Mouse (Mus musculus) cerebellum, postnatal 14 days (tissue): ENCODE measurements around the gene Dnase2a.
A peak's percentile ranks its signal among the peaks of the same experiment; 100 is the strongest.
"Not testable (repeated sequence)": the region's sequence is repeated elsewhere in the genome, so short reads cannot be mapped to it uniquely, and the experiment has no call there.

Source experiments
- DNase-seq, 2 experiments: peaks; one replicate each; pipeline ENCODE4 v3.0.0; 2021; ENCODE audit warnings: mixed read lengths in 2 of 2

Gene Dnase2a

DNA sequence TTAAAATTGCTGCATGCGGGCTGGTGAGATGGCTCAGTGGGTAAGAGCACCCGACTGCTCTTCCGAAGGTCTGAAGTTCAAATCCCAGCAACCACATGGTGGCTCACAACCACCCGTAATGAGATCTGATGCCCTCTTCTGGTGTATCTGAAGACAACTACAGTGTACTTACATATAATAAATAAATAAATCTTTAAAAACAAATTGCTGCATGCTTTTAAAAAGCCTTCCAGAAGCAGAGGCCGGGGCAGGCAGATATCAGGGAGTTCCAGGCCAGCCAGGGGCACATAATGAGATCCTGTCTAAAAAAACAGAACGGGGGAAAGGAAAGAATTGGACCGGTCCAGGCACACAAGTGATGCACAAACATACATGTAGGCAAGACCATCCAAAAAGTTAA lies 381 bp upstream of the Dnase2a start:
- DNase-seq = not testable (repeated sequence)

DNA sequence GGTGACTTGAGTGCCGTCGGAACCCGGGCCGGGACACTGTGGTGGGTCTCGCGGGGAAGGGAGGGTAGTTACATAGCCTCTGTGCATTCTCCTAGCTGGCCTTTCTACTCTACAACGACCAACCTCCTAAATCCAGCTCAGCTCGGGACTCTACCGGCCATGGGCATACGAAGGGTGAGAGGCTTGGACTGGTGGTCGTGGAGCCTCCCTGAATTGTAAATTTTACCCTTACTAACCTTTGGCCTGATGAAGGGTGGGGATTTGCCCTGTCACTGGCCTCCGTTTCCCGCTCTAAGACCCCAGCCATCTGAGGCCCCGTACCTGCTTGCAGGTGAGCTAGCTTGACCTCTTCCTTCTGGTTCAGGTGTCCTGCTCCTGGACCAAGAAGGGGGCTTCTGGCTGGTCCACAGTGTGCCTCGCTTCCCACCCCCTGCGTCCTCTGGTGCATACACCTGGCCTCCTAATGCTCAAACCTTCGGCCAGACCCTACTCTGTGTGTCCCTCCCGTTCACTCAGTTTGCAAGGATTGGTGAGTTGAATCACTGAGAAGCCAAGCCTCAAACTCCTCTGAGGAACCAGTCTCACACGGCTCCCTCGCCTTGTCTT lies 905 bp downstream of the Dnase2a start:
- DNase-seq = no peak

DNA sequence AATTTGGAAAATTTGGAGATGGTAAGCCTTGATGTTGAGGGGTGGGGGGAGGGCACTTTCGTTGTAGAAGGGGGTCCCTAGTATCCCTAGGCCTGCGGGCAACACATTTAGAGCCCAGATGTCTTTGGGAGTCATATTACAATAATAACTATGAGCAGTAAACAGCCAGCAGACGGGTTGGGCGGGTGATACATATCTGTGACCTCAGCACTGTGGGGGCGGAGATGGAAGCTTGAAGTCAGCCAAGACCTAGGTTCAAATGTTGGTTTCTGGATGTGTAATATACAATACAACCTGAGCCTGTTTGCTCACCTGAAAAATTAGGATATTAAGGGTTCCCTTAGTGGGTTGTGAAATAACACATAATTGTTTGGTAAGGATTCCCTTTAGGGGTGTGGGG lies 1.6 kb downstream of the Dnase2a start:
- no peak for DNase-seq

DNA sequence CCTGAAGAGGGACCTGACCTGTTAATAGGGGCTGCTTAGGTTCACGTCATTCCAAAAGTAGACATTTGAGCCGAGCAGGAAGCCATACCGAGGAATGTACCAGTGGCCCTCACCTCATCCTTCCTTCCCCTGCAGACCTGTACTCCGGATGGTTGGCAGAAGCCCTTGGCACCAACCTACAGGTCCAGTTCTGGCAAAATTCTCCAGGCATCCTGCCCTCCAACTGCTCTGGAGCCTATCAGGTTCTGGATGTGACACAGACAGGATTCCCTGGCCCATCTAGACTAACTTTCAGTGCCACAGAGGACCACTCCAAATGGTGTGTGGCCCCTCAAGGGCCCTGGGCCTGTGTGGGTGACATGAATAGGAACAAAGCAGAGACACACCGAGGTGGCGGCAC lies 2.2 kb downstream of the Dnase2a start:
- peak; percentile 64 to 70 for DNase-seq

DNA sequence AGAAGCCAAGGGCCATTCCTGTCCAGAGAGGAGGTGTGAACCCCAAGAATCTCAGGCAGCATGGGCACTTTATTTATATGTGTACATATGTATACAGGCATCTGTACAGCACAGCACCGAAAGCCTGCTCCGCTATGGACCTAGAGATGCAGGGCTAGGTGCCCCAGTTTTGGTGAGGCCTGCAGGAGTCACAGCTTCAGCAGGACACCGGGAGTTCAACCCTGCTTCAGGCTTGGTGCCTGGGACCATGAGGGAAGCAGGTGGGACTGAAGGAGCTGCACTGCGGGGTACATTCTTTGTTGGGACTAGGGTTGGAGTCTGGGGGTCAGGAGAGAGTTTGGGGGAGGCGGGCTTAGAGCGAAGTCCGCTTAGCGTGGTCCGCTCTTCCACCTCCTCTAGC lies 3.5 kb downstream of the Dnase2a start:
- DNase-seq = no peak

DNA sequence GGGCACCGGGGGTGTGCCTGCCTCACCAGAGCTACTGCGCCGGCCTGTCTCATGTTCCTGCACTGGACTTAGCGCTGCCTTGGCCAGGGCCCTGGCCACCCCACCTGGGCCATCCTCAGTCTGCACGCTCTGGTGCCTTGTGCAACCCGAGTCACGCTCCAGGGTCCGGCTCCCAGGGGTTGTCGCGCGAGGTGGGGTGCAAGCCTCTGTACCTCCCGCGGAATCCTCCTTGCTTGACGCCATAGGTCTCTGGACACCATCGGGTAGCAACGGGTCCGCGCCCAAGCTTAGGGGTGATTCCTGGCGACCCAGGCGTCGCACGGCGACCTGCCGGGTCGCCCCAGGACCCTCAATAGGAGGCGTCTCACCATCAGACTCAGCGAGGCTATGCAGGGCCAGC lies 4.0 kb downstream of the Dnase2a start:
- no peak for DNase-seq

DNA sequence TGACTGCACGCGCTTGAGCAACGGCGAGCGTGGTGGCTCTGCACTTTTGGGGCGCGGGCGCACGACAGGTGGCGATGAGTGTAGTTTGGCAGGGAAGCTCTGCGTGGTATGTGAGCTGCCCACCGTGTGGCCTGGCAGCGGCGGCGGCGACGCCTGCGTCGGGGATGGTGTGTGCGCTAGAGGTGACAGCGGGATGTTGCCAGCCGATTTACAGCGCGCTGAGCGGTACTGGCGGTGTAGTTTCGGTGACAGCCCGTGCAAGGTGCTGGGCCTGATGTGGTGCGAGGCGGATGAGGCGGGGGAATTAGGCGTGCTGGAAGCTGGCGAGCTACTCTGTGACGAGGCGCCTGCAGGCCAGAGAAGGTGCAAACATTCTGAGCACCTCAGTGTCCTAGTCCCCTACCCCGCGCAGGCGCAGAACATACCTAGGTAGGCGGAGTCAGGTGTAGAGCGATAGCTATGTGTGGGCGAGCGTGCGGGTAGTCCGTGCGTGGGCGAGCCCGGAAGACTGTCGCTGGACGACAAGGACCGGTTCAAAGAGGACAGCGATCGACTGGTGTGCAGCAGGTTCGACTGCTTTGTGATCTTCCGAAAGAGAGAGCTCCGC lies 4.6 kb downstream of the Dnase2a start:
- DNase-seq = peak; percentile 86 to 88

DNA sequence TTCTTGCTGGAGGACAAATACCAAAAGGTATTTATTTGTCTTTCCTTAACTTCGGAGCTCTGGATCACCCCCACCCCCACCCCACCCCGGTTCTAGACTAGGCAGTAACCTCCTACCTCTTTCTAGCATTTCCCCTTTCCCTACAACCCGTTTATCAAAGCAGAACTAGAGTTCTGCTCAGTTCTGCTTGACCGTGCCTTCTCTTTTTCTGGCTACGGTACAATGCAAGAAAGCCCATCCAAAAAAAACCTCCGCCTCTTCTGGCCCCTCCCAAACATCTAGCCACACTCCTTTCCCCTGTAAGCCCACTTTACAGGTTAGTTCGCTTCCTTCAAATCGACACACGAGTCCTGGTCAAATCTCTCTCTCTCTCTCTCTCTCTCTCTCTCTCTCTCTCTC lies 5.1 kb downstream of the Dnase2a start:
- no peak for DNase-seq

DNA sequence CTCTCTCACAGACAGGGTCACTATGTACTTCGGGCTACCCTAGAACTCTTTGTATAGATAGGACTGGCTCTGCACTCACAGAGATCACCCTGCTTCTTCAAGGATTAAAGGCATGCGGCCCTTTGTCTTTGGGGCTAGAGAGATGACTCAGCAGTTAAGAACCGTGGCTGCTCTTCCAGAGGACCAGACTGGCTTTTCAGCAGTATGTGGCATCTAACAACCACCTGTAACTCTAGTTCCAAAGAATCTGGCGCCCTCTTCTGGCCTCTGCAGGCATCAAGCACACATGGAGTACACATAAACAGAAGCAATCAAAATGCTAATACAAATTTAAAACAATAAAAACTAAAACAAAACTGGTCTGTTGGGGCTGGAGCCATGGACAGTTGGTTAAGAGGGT lies 5.6 kb downstream of the Dnase2a start:
- DNase-seq = peak; percentile 60 to 84

DNA sequence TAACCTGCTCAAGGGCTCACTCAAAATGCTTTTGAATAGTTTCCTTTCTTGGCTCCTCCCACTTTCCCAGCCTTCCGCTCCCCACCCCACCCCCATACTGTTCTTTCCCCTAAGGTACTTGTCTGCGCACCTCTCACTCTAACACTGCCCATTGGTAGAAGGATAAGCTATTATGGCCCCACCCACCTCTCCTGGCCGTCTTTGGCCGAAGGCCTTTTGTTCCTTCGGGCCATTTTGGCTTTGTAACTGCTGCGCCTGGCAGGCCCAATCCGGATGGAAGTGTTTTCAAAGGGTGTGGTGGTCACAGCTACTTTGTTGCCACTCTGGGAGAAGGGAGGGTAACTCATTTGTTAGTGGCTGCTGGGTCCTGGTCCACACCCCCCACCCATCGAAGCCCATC lies 6.9 kb downstream of the Dnase2a start:
- DNase-seq = no peak

DNA sequence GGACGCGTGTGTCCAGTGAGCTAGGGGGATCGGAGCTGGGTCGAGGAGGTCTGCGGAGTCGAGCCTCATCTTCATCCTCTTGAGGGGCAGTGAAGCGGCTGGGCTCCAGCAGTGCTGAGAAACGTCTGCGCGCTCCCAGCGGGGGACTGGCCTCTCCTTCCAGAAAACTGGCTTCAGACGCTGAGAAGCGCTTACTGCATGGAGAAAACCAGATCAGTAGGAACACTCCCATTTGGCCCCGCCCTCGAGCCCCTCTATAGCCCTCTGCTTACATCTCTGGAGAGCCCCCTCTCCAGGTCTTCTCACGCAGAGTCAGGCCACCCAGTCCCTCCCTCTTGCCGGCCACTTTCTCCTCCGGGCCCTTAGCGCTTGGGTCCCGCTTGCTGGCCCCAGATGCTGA lies 9.4 kb downstream of the Dnase2a start:
- DNase-seq = no peak

DNA sequence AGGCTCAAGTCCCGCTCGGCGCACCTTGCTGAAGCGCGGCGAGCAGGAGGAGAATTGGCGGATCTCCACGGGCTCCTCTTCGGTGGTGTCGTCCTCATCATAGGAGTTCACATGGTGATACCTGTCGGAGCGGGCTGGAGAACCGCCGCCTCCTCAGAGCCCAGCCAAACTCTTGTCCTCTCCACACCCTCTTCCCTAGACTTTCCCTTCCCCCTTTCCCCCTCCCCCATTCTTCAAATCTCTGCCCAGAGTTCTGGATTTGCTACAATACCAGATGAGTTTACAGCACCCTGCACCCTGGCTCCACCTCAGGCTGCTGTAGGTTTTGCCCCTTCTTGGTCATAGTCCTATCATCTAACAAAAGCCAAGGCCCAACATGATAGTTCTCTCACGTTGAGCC lies 10.3 kb downstream of the Dnase2a start:
- DNase-seq = no peak

DNA sequence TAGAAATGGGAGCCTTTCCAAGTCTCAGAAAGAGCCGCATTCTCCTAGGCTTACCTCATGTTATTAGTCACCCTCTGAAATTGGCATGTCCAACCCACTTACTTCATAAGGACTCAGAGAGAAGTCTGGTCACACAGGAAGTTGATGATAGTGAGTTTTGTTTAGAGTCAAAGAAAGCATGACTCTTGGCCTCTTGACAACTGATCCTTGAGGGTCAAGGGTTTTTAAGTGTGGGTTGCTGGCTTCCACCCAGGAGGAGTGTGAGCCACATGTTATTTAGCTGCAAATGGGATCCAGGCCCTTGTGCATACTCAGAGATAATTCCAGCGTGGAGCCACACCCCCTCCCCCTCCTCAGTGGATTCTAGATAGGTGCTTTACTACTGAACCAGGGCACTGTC lies 13.2 kb downstream of the Dnase2a start:
- no peak for DNase-seq

DNA sequence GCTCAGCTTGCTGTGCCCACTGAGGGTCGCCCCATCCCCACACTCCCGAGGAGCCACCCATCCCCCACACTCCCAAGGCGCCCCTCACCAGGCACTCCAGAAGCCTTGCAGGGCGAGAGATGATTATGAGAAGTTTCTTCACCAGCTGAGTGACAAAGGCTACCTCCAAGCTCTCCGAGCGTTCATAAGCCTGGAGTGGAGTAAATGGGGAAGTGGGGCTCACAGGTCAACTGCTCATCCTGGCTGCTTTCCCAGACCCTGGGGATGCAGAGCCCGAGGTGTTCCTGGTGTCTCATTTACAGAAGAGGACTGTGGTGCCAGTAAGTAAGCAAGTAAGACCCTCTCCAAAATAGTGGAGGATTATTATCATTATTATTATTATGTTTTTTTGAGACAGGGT lies 17.2 kb downstream of the Dnase2a start:
- no peak for DNase-seq

DNA sequence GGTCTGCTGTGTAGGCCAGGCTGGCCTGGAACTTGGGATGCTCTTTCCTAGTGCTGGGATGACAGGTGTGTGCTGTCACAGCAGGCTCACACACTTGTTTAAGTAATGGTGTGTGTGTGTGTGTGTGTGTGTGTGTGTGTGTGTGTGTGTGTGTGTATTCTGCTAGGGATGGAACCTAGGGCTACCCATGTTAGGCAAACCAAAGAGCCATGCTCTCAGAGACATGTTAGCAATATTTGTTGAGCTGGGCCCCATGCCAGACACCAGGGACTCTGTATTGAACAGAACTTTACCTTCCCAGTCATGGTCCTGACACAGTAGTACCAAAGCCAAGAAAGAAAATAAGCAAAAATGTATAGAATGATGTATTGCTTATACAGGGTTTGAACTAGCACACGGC lies 19.2 kb downstream of the Dnase2a start:
- DNase-seq = no peak

DNA sequence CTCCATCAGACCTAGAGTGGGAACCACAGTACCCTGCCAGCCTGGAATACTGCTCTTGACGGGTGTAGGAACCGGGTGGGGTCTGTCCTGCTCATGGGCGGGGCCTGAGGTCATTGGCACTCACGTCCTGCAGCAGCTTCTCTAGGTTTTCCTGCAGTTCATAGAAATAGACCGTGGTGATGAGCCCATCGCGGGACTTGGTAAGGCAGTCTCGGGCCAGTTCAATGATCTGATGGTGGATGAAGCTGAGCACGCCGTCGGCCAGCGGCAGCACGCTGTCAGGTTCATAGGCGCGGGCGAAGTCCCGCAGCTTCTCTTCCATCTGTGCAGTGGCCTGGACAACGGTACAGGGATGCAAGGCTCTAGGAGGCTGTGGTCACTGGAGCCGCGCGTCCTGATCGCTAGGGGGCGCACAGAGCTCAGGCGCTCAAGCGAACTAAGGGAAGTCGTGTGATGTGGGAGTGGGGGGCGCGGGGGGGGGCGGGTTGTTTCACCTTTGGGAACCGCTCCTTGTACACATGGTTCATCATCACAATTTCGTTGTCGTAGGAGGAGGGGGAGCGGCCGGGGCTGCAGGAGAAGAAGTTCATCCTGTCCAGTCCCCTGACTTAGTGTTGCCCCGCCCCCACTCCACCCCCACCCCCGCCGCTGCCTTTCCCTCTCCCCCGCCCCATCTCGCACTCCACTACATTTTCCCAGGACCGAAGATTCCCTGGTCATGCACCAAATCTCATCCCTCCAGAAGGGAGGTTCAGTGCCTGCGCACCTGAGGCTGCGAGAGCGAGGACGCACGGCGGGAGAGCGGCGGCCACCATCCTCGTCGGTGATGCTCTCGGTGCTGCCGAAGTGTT lies 20.3 kb downstream of the Dnase2a start:
- peak; percentile 89 to 91 for DNase-seq

DNA sequence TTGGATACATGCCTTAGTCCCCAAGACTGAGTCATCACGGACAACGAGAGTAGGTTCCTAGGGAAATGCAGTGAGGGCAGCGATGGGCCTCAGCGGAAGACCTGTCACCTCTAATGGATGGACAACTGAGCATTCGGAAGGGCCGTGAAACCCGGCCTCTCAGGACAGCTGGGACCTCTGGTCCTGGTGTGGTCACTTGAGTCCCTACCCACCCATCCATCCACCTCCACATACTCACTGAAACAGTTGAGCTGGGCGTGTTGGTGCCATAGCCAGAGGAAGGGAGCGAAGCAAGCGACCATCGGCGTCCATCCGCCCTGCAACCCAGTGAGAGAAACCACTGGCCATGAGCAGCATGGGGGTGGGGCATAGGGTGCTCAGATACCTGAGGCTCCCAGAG lies 22.2 kb downstream of the Dnase2a start:
- DNase-seq = no peak

DNA sequence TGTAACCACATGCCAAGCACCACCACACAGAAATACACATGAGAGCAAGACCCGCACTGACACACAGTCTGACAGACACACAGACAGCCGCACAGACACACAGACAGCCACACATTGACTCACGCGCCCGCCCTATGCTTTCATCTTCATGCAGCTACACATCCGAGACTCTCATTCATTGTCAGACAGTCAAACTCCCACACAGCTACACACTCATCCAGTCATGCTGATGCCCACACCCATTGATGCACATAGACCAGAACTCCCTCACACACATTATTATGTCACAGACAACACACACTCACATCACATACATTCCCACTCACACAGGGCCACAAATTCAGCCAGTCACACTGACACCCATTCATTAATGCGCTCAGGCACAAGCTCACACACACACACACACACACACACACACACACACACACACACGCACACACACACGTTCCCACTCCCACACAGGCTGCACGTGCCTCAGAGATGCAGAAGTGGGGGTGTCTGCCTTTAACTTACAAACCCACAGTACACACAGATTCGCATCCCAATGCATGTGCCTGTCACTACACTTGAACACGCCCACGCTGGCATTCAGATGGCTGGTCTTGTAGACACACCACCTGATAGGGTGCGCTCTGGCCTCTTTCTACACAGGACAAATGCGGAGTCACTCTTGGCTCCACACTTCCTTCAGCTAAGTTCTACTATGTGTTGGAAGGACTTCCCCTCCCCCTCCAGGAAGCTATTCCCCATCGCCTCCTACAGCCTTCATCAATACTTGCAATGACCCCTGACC lies 25.6 kb downstream of the Dnase2a start:
- no peak for DNase-seq

DNA sequence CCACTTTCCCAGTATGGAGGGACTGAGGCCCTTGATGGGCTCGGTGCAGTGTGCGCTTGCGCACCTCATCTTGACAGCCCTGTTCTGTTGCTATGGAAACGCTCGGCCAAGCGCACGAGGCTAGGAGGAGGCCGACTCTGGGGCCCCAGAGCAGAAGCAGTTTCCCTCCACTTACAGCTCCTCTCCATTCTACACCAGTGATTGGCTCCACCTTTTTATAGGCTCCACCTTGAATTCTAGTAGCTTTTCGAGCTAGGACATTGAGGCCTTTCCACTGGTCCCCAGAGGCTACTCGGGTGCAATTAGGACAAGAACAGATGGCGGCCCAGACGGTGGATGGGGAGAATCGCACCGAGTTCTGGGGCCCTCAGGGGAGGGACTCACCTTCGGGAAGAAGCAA lies 26.5 kb downstream of the Dnase2a start:
- DNase-seq = peak; percentile 77 to 80

DNA sequence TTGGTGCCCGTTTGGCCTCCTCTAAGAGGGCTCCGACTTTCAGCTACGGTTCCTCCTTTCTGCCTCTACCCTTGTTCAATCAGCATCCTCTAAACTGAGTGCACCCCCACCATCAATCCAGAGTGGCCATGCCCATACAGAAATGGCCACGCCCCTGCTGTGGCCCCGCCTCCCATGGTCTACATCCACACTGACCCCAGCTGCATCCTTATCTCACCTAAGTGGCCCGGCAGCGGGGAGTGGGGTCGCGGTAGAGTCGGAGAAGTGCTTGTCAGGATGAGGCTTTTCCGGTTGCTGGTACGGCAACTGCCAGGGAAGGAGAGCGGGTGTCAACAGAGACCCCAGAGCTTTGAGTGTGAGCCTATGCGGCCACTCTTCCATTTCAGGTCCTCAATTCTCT lies 27.1 kb downstream of the Dnase2a start:
- peak in 1 of 2 experiments; percentile 53 for DNase-seq

DNA sequence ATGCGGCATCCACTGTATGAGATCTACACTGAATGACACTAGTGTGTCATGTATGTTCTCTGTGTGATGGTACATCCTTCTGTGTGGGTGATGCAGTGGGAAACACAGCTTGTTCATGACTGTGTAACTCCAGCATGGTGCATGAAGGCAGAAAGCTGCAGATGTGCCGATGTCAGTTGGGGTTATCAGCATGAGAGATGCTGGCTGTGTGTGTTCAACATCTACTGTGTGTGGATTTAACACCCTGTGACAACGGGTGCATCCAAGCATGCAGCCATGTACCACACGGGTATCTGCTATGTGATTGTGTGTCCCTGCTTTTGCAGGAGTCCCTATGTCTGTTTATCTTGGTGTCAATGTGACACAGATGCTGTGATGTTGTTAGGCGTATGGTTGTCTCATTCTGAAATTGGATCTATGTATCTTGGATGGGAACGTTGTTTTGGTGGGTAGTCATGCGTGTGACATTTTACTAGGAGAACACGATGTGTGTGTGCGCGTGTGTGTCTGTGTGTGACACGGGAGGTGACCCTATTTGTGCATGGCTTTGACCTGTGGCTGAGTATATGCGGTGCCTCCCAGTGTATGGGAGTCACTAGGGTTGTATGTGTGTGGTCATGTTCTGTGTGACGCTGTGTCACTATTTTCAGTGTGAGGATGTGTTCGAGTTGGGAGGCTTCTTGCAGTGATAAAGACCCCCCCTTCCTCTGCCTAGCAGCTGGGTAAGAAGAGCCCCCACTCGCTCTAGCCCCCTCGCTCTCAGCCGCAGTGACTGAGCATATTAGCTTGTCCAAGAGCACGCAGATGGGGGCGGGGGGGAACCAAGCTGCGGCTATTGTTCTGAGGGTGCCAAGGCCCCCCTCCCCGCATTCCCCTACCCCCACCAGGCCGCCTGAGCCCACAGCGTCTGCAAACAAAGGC lies 27.9 kb downstream of the Dnase2a start:
- peak; percentile 38 to 64 for DNase-seq

DNA sequence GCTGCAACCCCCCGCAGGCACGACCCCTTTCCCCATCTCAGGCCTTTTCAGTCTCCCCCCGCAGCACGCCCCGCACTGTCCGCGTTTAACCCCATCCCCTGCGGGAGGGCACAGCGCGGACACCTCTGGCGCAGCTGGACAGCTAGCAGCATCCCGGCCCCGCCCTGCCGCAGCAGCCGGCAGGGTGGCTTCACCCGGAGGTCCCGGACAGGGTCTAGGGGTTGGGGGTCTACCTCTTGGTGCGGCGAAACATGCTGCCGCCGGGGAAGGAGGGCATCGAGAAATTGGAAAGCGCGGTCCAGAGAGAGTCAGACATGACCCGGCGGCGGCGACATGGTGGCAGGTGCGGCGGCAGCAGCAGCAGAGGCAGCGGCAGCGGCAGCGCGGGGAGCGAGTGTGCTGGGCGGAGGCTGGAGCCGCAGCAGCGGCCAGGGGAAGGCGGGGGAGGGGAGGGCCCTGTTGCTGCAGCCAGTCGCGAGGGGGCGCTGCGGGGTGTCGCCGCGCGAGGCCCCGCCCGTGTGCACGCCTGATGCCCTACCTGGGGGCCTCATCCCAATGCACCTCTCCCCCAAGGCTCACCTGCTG lies 28.7 kb downstream of the Dnase2a start, which contains the start of gene Mast1:
Gene Mast1, minus strand, starts transcription at position 398 of the 585 bp plus-strand sequence.
- peak; percentile 94 to 95 for DNase-seq
